Mouse (Mus musculus) fat pad, adult 2 months (tissue): ENCODE results near the gene Dhx32.

Experiments
- DNase-seq: peaks from one replicate; pipeline ENCODE4 v3.0.0-alpha.2; 2011; ENCODE audit warnings: low read depth, low spot score; ENCODE audit errors: extremely low read depth

Dhx32 gene

GRCm38 (mm10) chr7:133676002-133676401 is 106.5 kb downstream of the Dhx32 start:
- no peak for DNase-seq
